Mouse (Mus musculus): ENCODE measurements around the gene Pfn3.

Gene Pfn3

GRCm38 (mm10) chr13:55431889-55432685, 17.1 kb upstream of the Pfn3 start:
- CTCF ChIA-PET, result interaction anchor here (1.0 to 1.9 kb wide), 4 partner anchors 11 to 28 kb away, joined by 3 to 5 read pairs (median 4); no protein-coding TSS in a partner anchor

- CTCF ChIA-PET, result interaction anchor here (0.6 to 1.9 kb wide), 4 partner anchors 8 to 69 kb away, joined by 3 to 5 read pairs (median 4); no protein-coding TSS in a partner anchor
Observed at GRCm38 (mm10) chr13:55430566-55430965, 15.5 kb upstream of the Pfn3 start.

GRCm38 (mm10) chr13:55429226-55429888, 14.3 kb upstream of the Pfn3 start:
- CTCF ChIA-PET, result no interaction called here

GRCm38 (mm10) chr13:55426613-55427012, 11.6 kb upstream of the Pfn3 start, which contains the start of gene F12:
TSS of gene F12 (minus strand) at chr13:55426793.
- CTCF ChIA-PET, result interaction anchor here (1.5 kb wide), 1 partner anchor 22 kb away, joined by 3 read pairs; no protein-coding TSS in a partner anchor

- CTCF ChIA-PET, result interaction anchor here (0.7 to 1.6 kb wide), 5 partner anchors 10 to 93 kb away, joined by 3 to 5 read pairs (median 3); no protein-coding TSS in a partner anchor
Observed at GRCm38 (mm10) chr13:55420933-55421800, 6.1 kb upstream of the Pfn3 start.

GRCm38 (mm10) chr13:55420018-55420932, 5.2 kb upstream of the Pfn3 start:
- CTCF ChIA-PET, result interaction anchor here (0.6 to 1.6 kb wide), 4 partner anchors 13 to 50 kb away, joined by 3 to 7 read pairs (median 4); no protein-coding TSS in a partner anchor

GRCm38 (mm10) chr13:55419142-55419541, 4.1 kb upstream of the Pfn3 start:
- CTCF ChIA-PET, result interaction anchor here (1.1 kb wide), 1 partner anchor 12 kb away, joined by 3 read pairs; no protein-coding TSS in a partner anchor

GRCm38 (mm10) chr13:55418004-55418403, 3.0 kb upstream of the Pfn3 start:
- CTCF ChIA-PET, result interaction anchor here (0.7 to 1.5 kb wide), 3 partner anchors 47 to 97 kb away, joined by 3 read pairs; no protein-coding TSS in a partner anchor

- CTCF ChIA-PET, result interaction anchor here (0.5 kb wide), 1 partner anchor 154 kb away, joined by 4 read pairs; no protein-coding TSS in a partner anchor
Observed at GRCm38 (mm10) chr13:55413333-55413732, 1.7 kb downstream of the Pfn3 start.

GRCm38 (mm10) chr13:55412643-55413307, 2.3 kb downstream of the Pfn3 start:
- CTCF ChIA-PET, result interaction anchor here (0.5 to 0.6 kb wide), 2 partner anchors 43 to 154 kb away, joined by 3 to 4 read pairs; no protein-coding TSS in a partner anchor

- CTCF ChIA-PET, result interaction anchor here (0.6 to 0.7 kb wide), 2 partner anchors 44 to 102 kb away, joined by 3 to 5 read pairs; no protein-coding TSS in a partner anchor
Observed at GRCm38 (mm10) chr13:55411826-55412225, 3.2 kb downstream of the Pfn3 start.

- CTCF ChIA-PET, result interaction anchor here (0.5 kb wide), 1 partner anchor 124 kb away, joined by 8 read pairs; no protein-coding TSS in a partner anchor
Observed at GRCm38 (mm10) chr13:55408546-55409120, 6.4 kb downstream of the Pfn3 start.

GRCm38 (mm10) chr13:55407341-55407740, 7.7 kb downstream of the Pfn3 start:
- CTCF ChIA-PET, result interaction anchor here (1.0 to 1.6 kb wide), 2 partner anchors 12 to 46 kb away, joined by 3 to 5 read pairs; no protein-coding TSS in a partner anchor

GRCm38 (mm10) chr13:55405783-55406390, 9.1 kb downstream of the Pfn3 start:
- CTCF ChIA-PET, result interaction anchor here (1.2 kb wide), 2 partner anchors 19 to 108 kb away, joined by 3 read pairs; partner anchors contain the start of gene Pdlim7

GRCm38 (mm10) chr13:55404853-55405782, 9.9 kb downstream of the Pfn3 start:
- CTCF ChIA-PET, result interaction anchor here (1.2 kb wide), 2 partner anchors 19 to 109 kb away, joined by 3 read pairs; partner anchors contain the start of gene Pdlim7

- CTCF ChIA-PET, result interaction anchor here (1.3 kb wide), 1 partner anchor 68 kb away, joined by 9 read pairs; no protein-coding TSS in a partner anchor
Observed at GRCm38 (mm10) chr13:55403935-55404852, 10.8 kb downstream of the Pfn3 start.
